Mouse (Mus musculus) kidney, embryonic 16.5 days (tissue): Measurements from ENCODE around the gene Sos1. TPM values are rescaled to one million over a fixed set of nuclear protein-coding genes. Genes with fewer than 3 reads are reported as not detected.
"Not testable (repeated sequence)": the region's sequence is repeated elsewhere in the genome, so short reads cannot be mapped to it uniquely, and the experiment has no call there.

Experiments
- ATAC-seq: fragments of 200-750 bp; cut with Nextera tagmentation; 2 replicates; pipeline ENCODE4 v1.8.0; 2017; ENCODE audit warnings: moderate TSS enrichment; ENCODE audit not compliant: low FRiP score, low TSS enrichment
- H3K27ac ChIP-seq: fragments of 300-500 bp; sonication (generic); 2 replicates; pipeline ENCODE4 v1.5.1; 2014; ENCODE audit warnings: low read length
- H3K27me3 ChIP-seq: fragments of 300-500 bp; sonication (generic); 2 replicates; pipeline ENCODE4 v1.6.1; 2014; ENCODE audit warnings: low read length, control low read depth, mixed read lengths; ENCODE audit not compliant: insufficient read depth
- H3K36me3 ChIP-seq: fragments of 300-500 bp; sonication (generic); 2 replicates; pipeline ENCODE4 v1.6.1; 2014; ENCODE audit warnings: low read length, control low read depth, mixed read lengths; ENCODE audit not compliant: insufficient read depth
- H3K4me1 ChIP-seq: fragments of 300-500 bp; sonication (generic); 2 replicates; pipeline ENCODE4 v1.6.1; 2014; ENCODE audit warnings: low read length, control low read depth, mixed read lengths; ENCODE audit not compliant: insufficient read depth
- H3K4me2 ChIP-seq: fragments of 300-500 bp; sonication (generic); replicated peaks from 2 replicates; pipeline ENCODE4 v1.6.1; 2014; ENCODE audit warnings: low read depth, low read length
- H3K4me3 ChIP-seq: fragments of 300-500 bp; sonication (generic); 2 replicates; pipeline ENCODE4 v1.5.1; 2014; ENCODE audit warnings: mild to moderate bottlenecking, low read length
- H3K9ac ChIP-seq: fragments of 300-500 bp; sonication (generic); replicated peaks from 2 replicates; pipeline ENCODE4 v1.6.1; 2014; ENCODE audit warnings: low read length
- H3K9me3 ChIP-seq: fragments of 300-500 bp; sonication (generic); 2 replicates; pipeline ENCODE4 v1.6.1; 2016; ENCODE audit warnings: low read length, control low read depth
- WGBS: fragments of 180-500 bp; shearing (Covaris S2); extraction: QIAGEN DNeasy Blood & Tissue Kit; methylation state at CpG from one replicate; pipeline ENCODE4 v1.1.7; 2014; 5-methylcytosine and 5-hydroxymethylcytosine counted together
- polyA plus RNA-seq: library from polyadenylated mRNA; unstranded; fragments of >200 nt; fragmentation: Nextera tagmentation; extraction: Ambion mirVana; gene quantifications from 2 replicates; pipeline ENCODE4 v1.2.1, GENCODE M21; 2015

Sos1 gene
- polyA plus RNA-seq, 1 experiment from 2014 or later: 3.9 TPM

GRCm38 (mm10) chr17:80391423-80392403 is 88.5 kb downstream of the Sos1 start:
- WGBS: 14% methylated on average over 17 of the region's 17 CpGs
- no peaks in the 10 kb centered on the region for H3K36me3 ChIP-seq
- peak overlapping the region; percentile 77 for H3K4me2 ChIP-seq
- no peaks in the 10 kb centered on the region for H3K9me3 ChIP-seq
- 0 out of 2 replicates have a peak, but pooled peaks cover 4% of the 10 kb centered on the region for H3K4me1 ChIP-seq
- H3K27me3 ChIP-seq: no peaks in the 10 kb centered on the region
- ATAC-seq: peak; percentile 94
- H3K27ac ChIP-seq: no peak overlapping the region
- H3K4me3 ChIP-seq: peak overlapping the region; percentile 54
- peak overlapping the region; percentile 63 for H3K9ac ChIP-seq

DNA sequence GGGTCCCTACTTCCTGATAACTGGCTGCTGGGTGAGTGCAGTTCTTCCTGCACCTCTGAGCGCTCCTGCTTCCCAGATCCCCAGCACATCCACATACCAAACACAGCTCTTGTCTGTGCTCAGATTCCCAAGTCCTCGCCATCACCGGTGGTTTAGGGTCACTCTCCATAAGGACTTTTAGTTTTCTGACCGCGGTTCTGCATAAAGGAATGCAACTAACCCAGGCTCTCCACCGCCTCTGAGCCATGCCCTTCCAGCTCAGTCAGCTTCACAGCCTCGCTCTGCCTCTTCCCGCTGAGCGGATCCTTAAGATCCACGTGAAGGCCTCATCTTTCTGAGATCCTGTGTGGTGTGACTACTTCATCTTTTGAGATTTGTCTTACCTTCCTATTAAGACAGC is 90.2 kb downstream of the Sos1 start:
- no peak overlapping the region for H3K27ac ChIP-seq
- 0 out of 2 replicates have a peak, but pooled peaks cover 4% of the 10 kb centered on the region for H3K4me1 ChIP-seq
- no peaks in the 10 kb centered on the region for H3K36me3 ChIP-seq
- ATAC-seq: no peak
- H3K4me2 ChIP-seq: no peak overlapping the region
- H3K27me3 ChIP-seq: no peaks in the 10 kb centered on the region
- H3K4me3 ChIP-seq: no peak overlapping the region
- no peak overlapping the region for H3K9ac ChIP-seq
- WGBS: 76% methylated on average over 10 of the region's 10 CpGs
- no peaks in the 10 kb centered on the region for H3K9me3 ChIP-seq

GRCm38 (mm10) chr17:80385671-80386070 is 94.6 kb downstream of the Sos1 start:
- H3K9me3 ChIP-seq: no peaks in the 10 kb centered on the region
- WGBS: 61% methylated on average over 1 of the region's 1 CpGs
- H3K4me1 ChIP-seq: no peaks in the 10 kb centered on the region
- H3K9ac ChIP-seq: no peak overlapping the region
- no peak overlapping the region for H3K4me3 ChIP-seq
- no peak overlapping the region for H3K4me2 ChIP-seq
- H3K27me3 ChIP-seq: no peaks in the 10 kb centered on the region
- H3K36me3 ChIP-seq: no peaks in the 10 kb centered on the region
- ATAC-seq: no peak
- H3K27ac ChIP-seq: no peak overlapping the region

DNA sequence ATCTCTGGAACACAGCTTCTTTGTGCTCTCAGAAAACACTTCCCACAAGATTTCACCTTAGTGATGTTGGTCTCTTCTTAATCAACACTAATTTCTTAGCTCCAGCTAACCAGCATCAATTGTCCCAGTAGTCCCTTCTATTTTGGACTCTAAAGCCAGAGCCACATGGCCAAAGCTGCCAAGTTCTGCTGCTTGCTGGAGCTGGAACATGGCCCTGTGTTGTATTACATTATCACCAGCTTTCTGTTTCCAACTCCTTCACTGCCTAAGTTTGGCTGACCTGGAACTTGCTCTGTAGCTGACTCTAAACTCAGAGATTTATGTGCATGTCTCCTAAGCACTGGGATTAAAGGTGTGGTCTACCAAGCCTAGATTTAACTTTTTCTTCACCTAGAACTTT is 101.9 kb downstream of the Sos1 start:
- H3K4me3 ChIP-seq, H3K4me1 ChIP-seq, H3K4me2 ChIP-seq, H3K9me3 ChIP-seq, H3K27ac ChIP-seq, H3K36me3 ChIP-seq, H3K27me3 ChIP-seq, H3K9ac ChIP-seq, ATAC-seq: not testable (repeated sequence)

DNA sequence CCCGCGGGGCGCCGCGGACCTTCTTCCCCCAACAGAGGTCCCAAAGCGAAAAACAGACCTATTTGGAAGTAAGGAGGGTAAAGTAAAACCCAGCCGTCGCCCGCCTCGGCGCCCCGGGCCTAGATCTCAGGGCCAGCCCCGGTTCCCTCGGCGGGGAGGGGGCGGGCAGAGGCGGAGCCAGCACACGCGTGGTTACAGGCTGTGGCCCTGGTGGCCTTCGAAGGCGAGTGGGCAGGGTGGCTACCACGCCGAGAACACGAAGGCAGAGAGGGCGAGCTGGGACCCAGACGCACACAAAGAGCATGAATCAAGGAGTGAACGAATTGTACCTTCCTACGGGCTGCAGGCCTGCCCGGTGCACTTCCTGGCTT is 106.5 kb downstream of the Sos1 start:
- H3K36me3 ChIP-seq: no peaks in the 10 kb centered on the region
- peaks cover 12% of the 10 kb centered on the region; the same call in 1 of the 2 replicates for H3K4me1 ChIP-seq
- H3K4me3 ChIP-seq: peak overlapping the region; percentile 56
- H3K27me3 ChIP-seq: peaks cover 8% of the 10 kb centered on the region; the same call in 1 of the 2 replicates
- peak overlapping the region; percentile 85 for H3K9ac ChIP-seq
- ATAC-seq: peak; percentile 72
- H3K4me2 ChIP-seq: peak overlapping the region; percentile 92
- H3K9me3 ChIP-seq: peaks cover 2% of the 10 kb centered on the region; the same call in 1 of the 2 replicates
- peak overlapping the region; percentile 69; the same call in 1 of the 2 replicates for H3K27ac ChIP-seq
- 19% methylated on average over 29 of the region's 29 CpGs for WGBS

GRCm38 (mm10) chr17:80372989-80373725 is 107.1 kb downstream of the Sos1 start, which contains the start of gene Gm10190:
Gene Gm10190, minus strand, starts transcription at chr17:80373541.
- H3K4me1 ChIP-seq: peaks cover 12% of the 10 kb centered on the region; the same call in 1 of the 2 replicates
- H3K9me3 ChIP-seq: peaks cover 2% of the 10 kb centered on the region; the same call in 1 of the 2 replicates
- peaks cover 8% of the 10 kb centered on the region; the same call in 1 of the 2 replicates for H3K27me3 ChIP-seq
- H3K4me2 ChIP-seq: peak within 1 kb of the TSS; percentile 92
- peak within 1 kb of the TSS; percentile 69 for H3K27ac ChIP-seq
- ATAC-seq: peak; percentile 99
- peak within 1 kb of the TSS; percentile 56 for H3K4me3 ChIP-seq
- no peaks in the 10 kb centered on the region for H3K36me3 ChIP-seq
- H3K9ac ChIP-seq: peak within 1 kb of the TSS; percentile 85
- WGBS: 2% methylated on average over 101 of the region's 102 CpGs

DNA sequence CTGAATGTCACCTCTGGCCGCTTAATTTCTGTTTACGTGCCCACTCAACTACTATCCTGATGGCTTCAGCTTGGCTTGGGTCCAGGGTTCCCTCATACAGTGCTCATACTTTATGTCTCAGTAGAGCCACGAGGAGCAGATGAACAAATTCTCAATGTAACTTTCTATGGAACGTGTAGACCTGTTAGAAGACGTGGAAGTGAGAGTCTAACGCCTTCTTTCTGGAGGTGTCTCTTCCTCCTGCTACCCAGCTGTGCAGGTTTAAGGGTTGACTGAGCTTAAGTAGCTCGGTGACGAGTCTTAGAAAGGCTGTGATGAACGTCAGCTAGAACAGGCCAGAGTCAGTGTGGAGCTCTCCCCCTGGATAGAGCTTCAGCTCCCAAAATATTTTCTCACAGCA is 111.6 kb downstream of the Sos1 start:
- Histone ChIP-seq H3K27me3 (no peaks in the 10 kb centered on the region), H3K36me3 (no peaks in the 10 kb centered on the region), H3K4me3 (no peak overlapping the region), H3K9me3 (no peaks in the 10 kb centered on the region), H3K27ac (no peak overlapping the region), H3K9ac (no peak overlapping the region), H3K4me2 (no peak overlapping the region), H3K4me1 (peaks cover 10% of the 10 kb centered on the region; the same call in 1 of the 2 replicates)
- 79% methylated on average over 9 of the region's 9 CpGs for WGBS
- ATAC-seq: no peak

- no peaks in the 10 kb centered on the region for H3K27me3 ChIP-seq
- WGBS: 92% methylated on average over 5 of the region's 5 CpGs
- no peak for ATAC-seq
Observed at GRCm38 (mm10) chr17:80367276-80367675, 113.0 kb downstream of the Sos1 start.

DNA sequence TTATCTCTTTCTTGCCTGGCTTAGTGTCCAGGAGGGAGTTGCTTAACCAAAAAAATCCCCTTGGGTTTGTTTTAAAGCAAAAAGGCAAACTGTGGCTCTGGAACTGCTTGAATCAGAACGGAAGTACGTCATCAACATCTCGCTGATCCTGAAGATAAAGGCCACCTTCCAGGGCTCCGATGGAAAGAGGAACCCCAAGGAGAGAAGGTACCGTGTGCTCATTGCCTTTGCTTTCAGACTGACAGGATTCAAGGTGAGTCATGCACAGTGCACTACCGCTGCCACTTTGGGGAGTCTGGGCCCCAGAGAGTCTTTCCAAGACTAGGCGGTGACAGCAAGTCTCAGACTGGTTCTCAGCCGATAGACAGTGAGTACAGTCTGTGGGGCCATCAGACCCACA is 120.0 kb downstream of the Sos1 start:
- 84% methylated on average over 8 of the region's 8 CpGs for WGBS
- H3K4me3 ChIP-seq: no peak overlapping the region
- no peaks in the 10 kb centered on the region for H3K36me3 ChIP-seq
- H3K4me1 ChIP-seq: no peaks in the 10 kb centered on the region
- no peaks in the 10 kb centered on the region for H3K27me3 ChIP-seq
- no peak overlapping the region for H3K27ac ChIP-seq
- no peak for ATAC-seq
- H3K9ac ChIP-seq: no peak overlapping the region
- no peaks in the 10 kb centered on the region for H3K9me3 ChIP-seq
- H3K4me2 ChIP-seq: no peak overlapping the region

More at GRCm38 (mm10) chr17:80367276-80367675, 113.0 kb downstream of the Sos1 start:
- no peak overlapping the region for H3K4me2 ChIP-seq
- no peaks in the 10 kb centered on the region for H3K4me1 ChIP-seq
- no peaks in the 10 kb centered on the region for H3K9me3 ChIP-seq
- no peak overlapping the region for H3K9ac ChIP-seq
- H3K4me3 ChIP-seq: no peak overlapping the region
- no peaks in the 10 kb centered on the region for H3K36me3 ChIP-seq
- H3K27ac ChIP-seq: no peak overlapping the region
